Mouse (Mus musculus) cerebellum, adult 2 months (tissue): ENCODE measurements around the gene Farsa. TPM values are rescaled to one million over a fixed set of nuclear protein-coding genes. Genes with fewer than 3 reads are reported as not detected.
"Not testable (repeated sequence)": the region's sequence is repeated elsewhere in the genome, so short reads cannot be mapped to it uniquely, and the experiment has no call there.

ENCODE experiments used
- DNase-seq, 2 experiments: peaks; one replicate each; pipeline ENCODE4 v3.0.0; 2021
- H3K27ac ChIP-seq: fragments of 200-500 bp; 2 replicates; pipeline ENCODE4 v1.5.1; 2012; ENCODE audit warnings: low read length, control low read depth, inconsistent platforms; ENCODE audit not compliant: insufficient read depth
- H3K27me3 ChIP-seq: fragments of 200-500 bp; 2 replicates; pipeline ENCODE4 v1.6.1; 2012; ENCODE audit warnings: inconsistent platforms, mild to moderate bottlenecking, low read length, moderate library complexity; ENCODE audit not compliant: control insufficient read depth, insufficient read depth
- H3K4me1 ChIP-seq: fragments of 200-500 bp; 2 replicates; pipeline ENCODE4 v1.6.1; 2011; ENCODE audit warnings: low read length; ENCODE audit not compliant: control insufficient read depth, insufficient read depth
- H3K4me3 ChIP-seq: fragments of 200-500 bp; replicated peaks from 2 replicates; pipeline ENCODE3; 2011; ENCODE audit warnings: mild to moderate bottlenecking, low read depth, low read length, control low read depth; ENCODE audit not compliant: insufficient read depth
- CTCF ChIP-seq: fragments of 200-500 bp; IDR thresholded peaks from 2 replicates; pipeline ENCODE4 v1.5.1; 2011; ENCODE audit warnings: low read depth, mild to moderate bottlenecking, control low read depth, low read length, moderate library complexity, borderline replicate concordance; ENCODE audit not compliant: insufficient read depth
- POLR2A ChIP-seq: fragments of 200-500 bp; IDR thresholded peaks from 2 replicates; pipeline ENCODE4 v1.6.1; 2011; ENCODE audit warnings: low read length, control low read depth, borderline replicate concordance; ENCODE audit not compliant: insufficient read depth
- WGBS: fragments of 180-500 bp; shearing (Covaris S2); methylation state at CpG from one replicate; pipeline ENCODE4 v1.1.7; 2018; 5-methylcytosine and 5-hydroxymethylcytosine counted together
- polyA plus RNA-seq: library from polyadenylated mRNA; depleted of rRNA; stranded (reverse); fragments of >200 nt; gene quantifications from 2 replicates; pipeline ENCODE4 v1.2.3, GENCODE M21; 2012

Gene Farsa
- polyA plus RNA-seq, 1 experiment = 72.0 TPM

GRCm38 (mm10) chr8:84907493-84907892, 50.7 kb downstream of the Farsa start:
- 82% methylated on average over 8 of the region's 8 CpGs for WGBS
- Histone ChIP-seq H3K4me3 (no peak overlapping the region), H3K27me3 (no peaks in the 10 kb centered on the region), H3K27ac (no peak overlapping the region), H3K4me1 (peaks cover 29% of the 10 kb centered on the region)
- TF ChIP-seq CTCF = no peak
- TF ChIP-seq POLR2A = no peak
- no peak for DNase-seq

- H3K4me1 ChIP-seq = peaks cover 33% of the 10 kb centered on the region
- not testable (repeated sequence) for H3K27me3 ChIP-seq, H3K4me3 ChIP-seq, H3K27ac ChIP-seq, DNase-seq
- 22% methylated on average over 7 of the region's 7 CpGs for WGBS
Measured at GRCm38 (mm10) chr8:84907979-84908378, 51.2 kb downstream of the Farsa start.

GRCm38 (mm10) chr8:84908421-84909161, 51.8 kb downstream of the Farsa start, which contains the start of gene Dnase2a:
Gene Dnase2a, plus strand, starts transcription at chr8:84908560.
- H3K27me3 ChIP-seq = no peaks in the 10 kb centered on the region
- H3K27ac ChIP-seq = peak within 1 kb of the TSS; percentile 19; the same call in 1 of the 2 replicates
- TF ChIP-seq POLR2A = no peak
- TF ChIP-seq CTCF = no peak
- WGBS = 3% methylated on average over 45 of the region's 45 CpGs
- DNase-seq = peak; percentile 81 to 87
- H3K4me3 ChIP-seq = peak within 1 kb of the TSS; percentile 58
- peaks cover 34% of the 10 kb centered on the region for H3K4me1 ChIP-seq

GRCm38 (mm10) chr8:84909162-84909767, 52.5 kb downstream of the Farsa start:
- 58% methylated on average over 20 of the region's 20 CpGs for WGBS
- TF ChIP-seq CTCF = no peak
- TF ChIP-seq POLR2A = no peak

GRCm38 (mm10) chr8:84909949-84910348, 53.2 kb downstream of the Farsa start:
- DNase-seq = no peak
- H3K27me3 ChIP-seq = no peaks in the 10 kb centered on the region
- TF ChIP-seq CTCF = no peak
- TF ChIP-seq POLR2A = no peak
- H3K4me3 ChIP-seq = no peak overlapping the region
- peaks cover 34% of the 10 kb centered on the region for H3K4me1 ChIP-seq
- H3K27ac ChIP-seq = peak overlapping the region; percentile 6
- whole genome bisulfite sequencing = 75% methylated on average over 5 of the region's 5 CpGs

More at GRCm38 (mm10) chr8:84909162-84909767, 52.5 kb downstream of the Farsa start:
- H3K4me1 ChIP-seq = peaks cover 34% of the 10 kb centered on the region
- H3K4me3 ChIP-seq = peak overlapping the region; percentile 58
- H3K27ac ChIP-seq = no peak overlapping the region
- DNase-seq = no peak
- no peaks in the 10 kb centered on the region for H3K27me3 ChIP-seq

GRCm38 (mm10) chr8:84910551-84910950, 53.8 kb downstream of the Farsa start:
- H3K27me3 ChIP-seq = no peaks in the 10 kb centered on the region
- DNase-seq = peak; percentile 81 to 90
- WGBS = 10% methylated on average over 6 of the region's 6 CpGs
- no peak for TF ChIP-seq CTCF
- 0 out of 2 replicates have a peak, but pooled peaks have one; percentile 18 for TF ChIP-seq POLR2A
- H3K4me1 ChIP-seq = peaks cover 34% of the 10 kb centered on the region
- H3K4me3 ChIP-seq = peak overlapping the region; percentile 12
- H3K27ac ChIP-seq = peak overlapping the region; percentile 38

GRCm38 (mm10) chr8:84911854-84912253, 55.1 kb downstream of the Farsa start:
- Histone ChIP-seq H3K4me3 (no peak overlapping the region), H3K27ac (no peak overlapping the region), H3K4me1 (peaks cover 34% of the 10 kb centered on the region), H3K27me3 (no peaks in the 10 kb centered on the region)
- DNase-seq = no peak
- 84% methylated on average over 9 of the region's 9 CpGs for WGBS
- no peak for TF ChIP-seq POLR2A
- no peak for TF ChIP-seq CTCF

GRCm38 (mm10) chr8:84912391-84912790, 55.6 kb downstream of the Farsa start:
- Histone ChIP-seq H3K4me1 (peaks cover 34% of the 10 kb centered on the region), H3K27ac (peak overlapping the region; percentile 90), H3K4me3 (peak overlapping the region; percentile 55), H3K27me3 (no peaks in the 10 kb centered on the region)
- 40% methylated on average over 27 of the region's 27 CpGs for WGBS
- DNase-seq = peak in 1 of 2 experiments; percentile 36
- TF ChIP-seq CTCF (no peak), POLR2A (no peak)
